Mouse (Mus musculus) stomach, postnatal 0 days (tissue): ENCODE results near the gene Tmem107. TPM values are rescaled to one million over a fixed set of nuclear protein-coding genes. Genes with fewer than 3 reads are reported as not detected.

Source experiments
- ATAC-seq: fragments of 200-750 bp; cut with Nextera tagmentation; 2 replicates; pipeline ENCODE4 v1.8.0; 2017; ENCODE audit not compliant: low FRiP score, low TSS enrichment
- DNase-seq: peaks from one replicate; pipeline ENCODE4 v3.0.0-alpha.2; 2016; ENCODE audit warnings: low spot score
- H3K27ac ChIP-seq: fragments of 300-500 bp; sonication (generic); replicated peaks from 2 replicates; pipeline ENCODE4 v1.5.1; 2014; ENCODE audit warnings: mild to moderate bottlenecking, control low read depth
- H3K27me3 ChIP-seq: fragments of 300-500 bp; sonication (generic); 2 replicates; pipeline ENCODE4 v1.6.1; 2014; ENCODE audit warnings: low read length; ENCODE audit not compliant: control insufficient read depth, insufficient read depth
- H3K36me3 ChIP-seq: fragments of 300-500 bp; sonication (generic); 2 replicates; pipeline ENCODE4 v1.6.1; 2014; ENCODE audit warnings: low read length, mixed read lengths; ENCODE audit not compliant: control insufficient read depth, insufficient read depth
- H3K4me1 ChIP-seq: fragments of 300-500 bp; sonication (generic); replicated peaks from 2 replicates; pipeline ENCODE4 v1.6.1; 2014; ENCODE audit warnings: antibody characterized with exemption; ENCODE audit not compliant: control insufficient read depth, insufficient read depth
- H3K4me2 ChIP-seq: fragments of 300-500 bp; sonication (generic); replicated peaks from 2 replicates; pipeline ENCODE4 v1.6.1; 2014; ENCODE audit warnings: low read depth, mild to moderate bottlenecking, control low read depth, moderate library complexity
- H3K4me3 ChIP-seq: fragments of 300-500 bp; sonication (generic); 2 replicates; pipeline ENCODE4 v1.5.1; 2014; ENCODE audit warnings: low read depth, low read length, control low read depth
- H3K9ac ChIP-seq: fragments of 300-500 bp; sonication (generic); 2 replicates; pipeline ENCODE4 v1.6.1; 2014; ENCODE audit warnings: mild to moderate bottlenecking, low read length, control low read depth, mixed read lengths
- H3K9me3 ChIP-seq: fragments of 300-500 bp; sonication (generic); 2 replicates; pipeline ENCODE4 v1.6.1; 2016; ENCODE audit warnings: low read length; ENCODE audit not compliant: control insufficient read depth
- CTCF ChIP-seq: IDR thresholded peaks from 2 replicates; pipeline ENCODE4 v1.5.1; 2016; ENCODE audit warnings: antibody characterized with exemption, low read depth, mild to moderate bottlenecking, moderate library complexity
- EP300 ChIP-seq: optimal IDR thresholded peaks from 2 replicates; pipeline ENCODE3; 2016; ENCODE audit warnings: antibody characterized with exemption
- WGBS: fragments of 180-500 bp; shearing (Covaris S2); extraction: QIAGEN DNeasy Blood & Tissue Kit; methylation state at CpG from one replicate; pipeline ENCODE4 v1.1.7; 2014; 5-methylcytosine and 5-hydroxymethylcytosine counted together
- polyA plus RNA-seq: library from polyadenylated mRNA; unstranded; fragments of >200 nt; fragmentation: Nextera tagmentation; extraction: Ambion mirVana; gene quantifications from 2 replicates; pipeline ENCODE4 v1.2.1, GENCODE M21; 2015

The Tmem107 gene
- polyA plus RNA-seq, 1 experiment from 2014 or later = 30.8 TPM

- Histone ChIP-seq H3K36me3 (no peaks in the 10 kb centered on the region), H3K4me3 (peak within 1 kb of the TSS; percentile 68), H3K27ac (peak within 1 kb of the TSS; percentile 88; the same call in 1 of the 2 replicates), H3K9me3 (no peaks in the 10 kb centered on the region), H3K4me1 (peaks cover 2% of the 10 kb centered on the region; the same call in 1 of the 2 replicates), H3K9ac (peak within 1 kb of the TSS; percentile 77), H3K4me2 (peak within 1 kb of the TSS; percentile 83), H3K27me3 (no peaks in the 10 kb centered on the region)
- WGBS = 8% methylated on average over 27 of the region's 27 CpGs
- peak; percentile 16 for DNase-seq
- ATAC-seq = no peak
- no peak for TF ChIP-seq CTCF
- no peak for TF ChIP-seq EP300
These were observed 49.8 kb downstream of the Tmem107 start, which contains the start of gene Hes7 for GRCm38 (mm10) chr11:69120221-69121000. Gene Hes7 (plus strand): TSS chr11:69120404.

GRCm38 (mm10) chr11:69121001-69121740 is 50.6 kb downstream of the Tmem107 start:
- WGBS = 2% methylated on average over 30 of the region's 33 CpGs
- peak; percentile 48 for DNase-seq
- H3K4me3 ChIP-seq = peak overlapping the region; percentile 68
- no peak for ATAC-seq
- peak overlapping the region; percentile 77 for H3K9ac ChIP-seq
- H3K36me3 ChIP-seq = no peaks in the 10 kb centered on the region
- H3K4me2 ChIP-seq = peak overlapping the region; percentile 83
- TF ChIP-seq CTCF (no peak), EP300 (no peak)
- peaks cover 2% of the 10 kb centered on the region; the same call in 1 of the 2 replicates for H3K4me1 ChIP-seq
- H3K27ac ChIP-seq = peak overlapping the region; percentile 88
- H3K9me3 ChIP-seq = no peaks in the 10 kb centered on the region
- H3K27me3 ChIP-seq = no peaks in the 10 kb centered on the region

GRCm38 (mm10) chr11:69121741-69122335 is 51.2 kb downstream of the Tmem107 start:
- Histone ChIP-seq H3K9ac (peak overlapping the region; percentile 77), H3K36me3 (no peaks in the 10 kb centered on the region), H3K9me3 (no peaks in the 10 kb centered on the region), H3K4me2 (peak overlapping the region; percentile 83), H3K4me1 (peaks cover 2% of the 10 kb centered on the region; the same call in 1 of the 2 replicates), H3K27ac (peak overlapping the region; percentile 88), H3K4me3 (peak overlapping the region; percentile 68), H3K27me3 (no peaks in the 10 kb centered on the region)
- DNase-seq (no peak), ATAC-seq (no peak)
- 1% methylated on average over 24 of the region's 32 CpGs for WGBS
- TF ChIP-seq CTCF (no peak), EP300 (no peak)

GRCm38 (mm10) chr11:69122336-69122951 is 51.8 kb downstream of the Tmem107 start, which contains the start of gene 9130213A22Rik:
Gene 9130213A22Rik (minus strand): TSS chr11:69122589.
- WGBS = 0% methylated on average over 63 of the region's 66 CpGs
- H3K4me3 ChIP-seq = peak within 1 kb of the TSS; percentile 68
- H3K27me3 ChIP-seq = no peaks in the 10 kb centered on the region
- H3K27ac ChIP-seq = peak within 1 kb of the TSS; percentile 89
- ATAC-seq (peak; percentile 50), DNase-seq (peak; percentile 87)
- TF ChIP-seq EP300 (no peak), CTCF (peak; percentile 80)
- H3K4me1 ChIP-seq = peaks cover 2% of the 10 kb centered on the region; the same call in 1 of the 2 replicates
- no peaks in the 10 kb centered on the region for H3K9me3 ChIP-seq
- peak within 1 kb of the TSS; percentile 83 for H3K4me2 ChIP-seq
- no peaks in the 10 kb centered on the region for H3K36me3 ChIP-seq
- H3K9ac ChIP-seq = peak within 1 kb of the TSS; percentile 77

Other genes starting within 250 kb of the Tmem107 start
- 86.4 and 92.6 TPM in 2 replicates for gene Ndel1, start 198.9 kb upstream of the Tmem107 start, polyA plus RNA-seq
- gene Rnf222, start 182.3 kb upstream of the Tmem107 start, polyA plus RNA-seq = 5.4 and 5.8 TPM in 2 replicates
- 856 and 899 TPM in 2 replicates for gene Rpl26, start 169.2 kb upstream of the Tmem107 start, polyA plus RNA-seq
- gene Odf4, start 143.7 kb upstream of the Tmem107 start, polyA plus RNA-seq = 0.22 TPM in 1 of 2 replicates, not detected in the other
- gene Arhgef15, start 113.3 kb upstream of the Tmem107 start, polyA plus RNA-seq = 2.8 and 3.0 TPM in 2 replicates
- 4.9 and 5.8 TPM in 2 replicates for gene Slc25a35, start 102.7 kb upstream of the Tmem107 start, polyA plus RNA-seq
- 34.8 and 35.1 TPM in 2 replicates for gene Rangrf, start 95.6 kb upstream of the Tmem107 start, polyA plus RNA-seq
- gene Pfas, start 62.3 kb upstream of the Tmem107 start, polyA plus RNA-seq = 7.4 and 8.0 TPM in 2 replicates
- gene Ctc1, start 54.9 kb upstream of the Tmem107 start, polyA plus RNA-seq = 11.1 and 11.5 TPM in 2 replicates
- 24.7 and 34.0 TPM in 2 replicates for gene Aurkb, start 25.2 kb upstream of the Tmem107 start, polyA plus RNA-seq
- gene Borcs6, start 11.1 kb upstream of the Tmem107 start, polyA plus RNA-seq = 14.6 and 16.7 TPM in 2 replicates
- gene Vamp2, start 17.7 kb downstream of the Tmem107 start, polyA plus RNA-seq = 43.0 and 53.7 TPM in 2 replicates
- gene Per1, start 24.4 kb downstream of the Tmem107 start, polyA plus RNA-seq = 7.7 and 13.1 TPM in 2 replicates
- gene Hes7, start 49.6 kb downstream of the Tmem107 start, polyA plus RNA-seq = 0.29 and 0.41 TPM in 2 replicates
- gene 9130213A22Rik, start 51.8 kb downstream of the Tmem107 start, polyA plus RNA-seq = 0.24 and 0.41 TPM in 2 replicates
- 20.2 and 22.5 TPM in 2 replicates for gene Aloxe3, start 55.1 kb downstream of the Tmem107 start, polyA plus RNA-seq
- 80.5 and 91.8 TPM in 2 replicates for gene Alox12b, start 86.2 kb downstream of the Tmem107 start, polyA plus RNA-seq
- 1.2 and 1.3 TPM in 2 replicates for gene Alox8, start 127.0 kb downstream of the Tmem107 start, polyA plus RNA-seq
- 0.04 and 0.05 TPM in 2 replicates for gene Gucy2e, start 166.2 kb downstream of the Tmem107 start, polyA plus RNA-seq